Mouse (Mus musculus) kidney, adult 9 months (tissue): ENCODE measurements around the gene Pigl.
"Not testable (repeated sequence)": the region's sequence is repeated elsewhere in the genome, so short reads cannot be mapped to it uniquely, and the experiment has no call there.

ENCODE experiments used
- DNase-seq: peaks from one replicate; pipeline ENCODE4 v3.0.0; 2022

Pigl gene

DNA sequence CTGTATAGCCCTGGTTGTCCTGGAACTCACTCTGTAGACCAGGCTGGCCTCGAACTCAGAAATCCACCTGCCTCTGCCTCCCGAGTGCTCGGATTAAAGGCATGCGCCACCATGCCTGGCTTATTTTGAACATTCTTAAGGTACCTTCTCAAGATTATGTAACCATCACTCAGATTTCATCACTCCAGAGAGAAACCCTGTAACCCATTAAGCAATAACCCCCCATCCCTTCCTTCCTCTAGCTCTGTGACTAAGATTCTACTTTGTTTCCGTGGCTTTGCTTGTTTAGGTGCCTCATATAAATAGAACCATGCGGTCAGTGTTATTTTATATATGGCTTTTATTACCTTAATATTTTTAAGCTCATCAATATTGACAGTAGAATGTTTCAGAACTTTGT is 12.2 kb downstream of the Pigl start:
- no peak for DNase-seq

DNA sequence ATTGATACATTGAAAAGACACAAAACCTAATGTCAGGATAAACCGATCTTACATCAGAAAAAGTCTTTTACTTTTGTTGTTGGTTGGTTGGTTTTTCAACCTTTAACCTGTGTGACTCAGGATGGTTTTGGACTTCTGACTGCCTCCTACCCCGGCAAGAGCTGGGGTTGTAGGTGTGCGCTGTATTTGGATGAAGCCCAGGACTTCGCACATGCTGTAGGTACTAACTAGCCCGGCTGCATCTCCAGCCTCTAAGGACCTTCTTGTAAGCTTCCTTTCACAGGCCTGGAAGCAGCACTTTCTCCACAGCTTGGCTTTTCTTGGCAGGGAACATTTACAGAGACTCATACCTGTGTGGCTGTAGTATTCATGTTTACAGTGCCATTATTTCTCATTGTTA is 15.3 kb downstream of the Pigl start:
- peak; percentile 66 for DNase-seq

DNA sequence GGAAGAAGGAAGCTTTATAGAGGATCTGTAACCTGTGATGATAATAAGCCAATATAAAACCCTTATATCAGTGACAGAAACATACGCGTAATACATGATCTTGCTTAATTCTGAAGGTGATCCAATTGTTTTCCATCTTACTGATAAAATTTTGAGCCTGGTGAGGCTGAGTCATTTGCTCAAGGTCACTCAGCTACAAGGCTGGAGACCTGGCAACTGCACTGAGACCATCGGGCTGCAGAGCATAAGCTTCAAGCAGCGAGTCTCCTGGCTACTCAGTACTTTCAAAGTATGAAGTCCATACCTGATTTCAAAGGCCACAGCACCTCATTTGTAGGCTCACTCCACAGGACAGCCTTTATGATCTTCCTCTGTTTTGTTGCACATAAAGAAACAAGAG is 17.9 kb downstream of the Pigl start:
- DNase-seq = no peak

DNA sequence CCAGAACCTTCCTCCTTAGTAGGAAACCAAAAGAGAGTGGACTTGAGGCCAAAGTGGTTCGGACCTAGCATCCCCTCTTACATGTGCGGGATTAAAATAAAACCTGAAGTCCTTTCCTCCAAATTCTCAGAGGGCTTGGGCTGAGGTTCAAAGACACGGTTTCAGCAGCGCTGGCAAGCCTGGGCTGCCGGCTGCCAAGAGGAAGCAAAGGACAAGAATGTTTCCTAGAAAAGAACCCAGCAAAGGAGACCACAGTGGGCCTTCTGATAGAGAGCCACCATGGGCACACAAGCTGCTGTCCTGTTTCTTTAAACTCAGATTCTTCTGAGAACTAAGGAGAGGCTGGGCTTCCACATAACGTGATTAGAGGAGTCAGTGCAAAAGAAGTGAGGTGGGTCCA is 20.7 kb downstream of the Pigl start:
- DNase-seq = peak; percentile 64

DNA sequence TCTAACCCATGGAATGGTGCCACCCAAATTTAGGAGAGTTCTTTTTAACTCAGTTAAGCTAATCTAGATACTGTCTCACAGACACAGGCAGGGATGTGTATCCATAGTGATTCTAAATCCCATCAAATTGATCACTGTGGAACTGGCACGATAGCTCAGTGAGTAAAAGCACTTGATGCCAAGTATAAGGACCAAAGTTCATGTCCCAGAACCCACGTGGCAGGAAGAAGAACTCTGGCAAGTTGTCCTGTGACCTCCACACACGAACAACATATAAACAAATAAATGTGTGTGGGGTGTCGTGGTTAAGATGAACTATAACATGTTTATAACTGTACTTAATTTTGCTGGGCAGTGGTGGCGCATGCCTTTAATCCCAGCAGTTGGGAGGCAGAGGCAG is 21.3 kb downstream of the Pigl start:
- DNase-seq = peak; percentile 76

DNA sequence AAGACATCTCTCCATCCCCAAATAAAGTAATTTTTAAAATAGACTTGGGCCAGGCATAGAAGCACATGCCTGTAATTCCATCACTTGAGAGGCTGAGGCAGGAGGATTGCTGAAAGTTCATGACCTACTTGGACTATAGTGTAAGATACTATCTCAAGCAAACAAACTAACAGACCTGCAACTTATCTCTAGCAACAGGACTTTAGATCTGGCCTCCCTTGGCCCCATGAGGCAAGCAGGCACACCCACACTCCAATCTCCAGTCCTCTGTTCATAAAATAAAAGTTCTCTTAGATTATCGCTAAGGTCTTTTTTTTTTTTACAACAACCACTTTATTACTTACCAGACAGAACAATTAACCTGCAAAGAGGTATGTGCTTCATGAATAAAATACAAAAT is 28.7 kb downstream of the Pigl start:
- no peak for DNase-seq

DNA sequence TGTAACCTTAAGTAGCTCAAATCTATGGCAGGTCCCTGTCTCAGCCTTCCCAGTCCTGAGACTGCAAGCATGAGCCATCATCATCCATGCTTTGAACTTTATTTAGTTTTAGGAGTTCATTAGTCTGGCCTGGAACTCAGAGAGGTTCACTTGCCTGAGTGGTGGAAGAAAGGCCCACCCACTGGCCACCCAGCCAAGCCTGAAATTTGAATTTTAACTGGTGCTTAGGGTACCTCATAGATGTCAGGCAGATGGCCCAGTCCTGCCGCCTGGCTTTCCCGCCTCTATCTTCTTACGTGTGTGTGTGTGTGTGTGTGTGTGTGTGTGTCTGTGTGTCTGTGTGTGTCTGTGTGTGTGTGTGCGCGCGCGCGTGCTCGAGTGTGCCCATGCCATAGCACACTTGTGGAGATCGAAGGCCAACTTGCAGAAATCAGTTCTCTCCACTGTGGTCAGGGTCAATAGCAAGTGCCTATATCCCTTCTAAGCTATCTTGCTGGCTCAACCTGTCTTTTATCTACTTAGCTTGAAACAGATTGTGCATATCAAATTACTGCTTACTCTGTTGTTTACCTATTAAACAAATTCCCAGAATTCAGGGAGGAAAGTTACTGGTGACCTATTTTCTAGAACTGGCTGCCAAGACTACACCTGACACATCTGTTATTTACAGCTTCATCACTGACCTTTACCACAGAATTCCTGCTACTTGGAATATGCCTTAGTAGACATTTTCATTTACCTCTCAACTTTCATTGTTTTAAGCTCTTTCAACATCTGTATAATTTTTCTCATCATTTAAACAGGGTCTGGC is 29.5 kb downstream of the Pigl start:
- DNase-seq = peak; percentile 77

DNA sequence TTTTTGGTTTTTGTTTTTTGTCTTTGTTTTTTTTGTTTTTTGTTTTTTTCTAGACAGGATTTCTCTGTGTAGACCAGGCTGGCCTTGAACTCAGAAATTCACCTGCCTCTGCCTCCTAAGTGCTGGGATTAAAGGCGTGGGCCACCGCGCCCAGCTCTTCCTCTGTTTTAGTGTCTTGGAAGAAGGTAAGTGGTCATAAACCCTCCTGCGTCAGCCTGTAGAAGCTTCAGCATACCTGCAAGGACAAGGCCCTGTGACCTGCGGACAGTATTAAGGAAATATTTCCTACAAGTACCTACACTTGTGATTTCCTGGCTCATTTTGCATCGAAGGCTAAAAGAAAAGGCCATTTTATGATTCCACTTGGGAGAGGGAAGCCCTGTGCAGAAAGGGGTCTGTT is 35.4 kb downstream of the Pigl start:
- no peak for DNase-seq

DNA sequence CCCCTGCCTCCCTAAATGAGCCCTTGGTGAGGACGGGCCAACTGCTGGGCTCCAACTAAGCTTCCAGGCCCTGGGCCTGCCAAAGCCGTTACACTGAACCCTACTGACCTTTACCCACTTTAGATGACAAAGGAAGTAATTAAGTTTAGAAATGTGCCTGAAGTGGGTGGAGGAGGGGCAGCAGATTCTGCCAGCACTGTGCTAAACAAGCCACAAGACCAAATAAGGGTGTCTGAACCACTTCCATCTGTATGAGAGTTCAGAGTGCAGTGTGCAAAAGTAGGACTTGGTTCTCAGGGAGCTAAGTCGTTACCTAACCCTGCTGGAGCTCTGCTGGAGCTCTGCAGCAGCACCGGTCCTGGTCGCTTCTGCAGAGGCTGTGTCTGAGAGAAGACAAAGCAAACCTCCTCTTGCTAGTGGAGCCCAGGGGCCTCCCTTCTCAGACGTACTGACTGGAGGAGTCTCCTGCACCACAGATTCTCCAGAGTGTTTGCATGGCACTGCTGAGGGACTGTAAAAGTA is 36.6 kb downstream of the Pigl start:
- DNase-seq = peak; percentile 97

DNA sequence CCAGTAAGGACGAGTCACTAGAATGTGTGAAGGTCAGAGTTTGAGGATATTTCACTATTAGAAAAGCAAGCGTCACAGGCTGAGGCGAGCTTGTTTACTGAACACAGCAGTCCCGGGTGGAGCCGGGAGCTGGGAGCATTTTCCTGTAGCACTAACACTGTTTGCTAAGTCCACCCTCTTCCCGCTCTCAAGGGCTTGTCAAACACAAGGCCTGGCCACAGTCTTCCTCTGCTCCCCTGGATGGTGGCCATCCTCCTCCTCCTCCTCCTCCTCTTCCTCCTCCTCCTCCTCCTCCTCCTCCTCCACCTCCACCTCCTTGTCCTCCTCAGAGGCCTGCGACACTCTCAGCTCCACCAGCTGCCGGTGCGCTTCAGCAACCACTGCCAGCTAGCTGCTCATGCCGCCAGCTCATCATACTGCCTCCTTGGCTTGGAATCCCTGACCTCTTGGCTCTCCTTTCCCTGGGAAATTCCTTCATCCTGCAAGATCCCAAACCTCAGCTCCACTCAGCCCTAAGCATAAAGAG is 37.1 kb downstream of the Pigl start:
- peak; percentile 64 for DNase-seq

DNA sequence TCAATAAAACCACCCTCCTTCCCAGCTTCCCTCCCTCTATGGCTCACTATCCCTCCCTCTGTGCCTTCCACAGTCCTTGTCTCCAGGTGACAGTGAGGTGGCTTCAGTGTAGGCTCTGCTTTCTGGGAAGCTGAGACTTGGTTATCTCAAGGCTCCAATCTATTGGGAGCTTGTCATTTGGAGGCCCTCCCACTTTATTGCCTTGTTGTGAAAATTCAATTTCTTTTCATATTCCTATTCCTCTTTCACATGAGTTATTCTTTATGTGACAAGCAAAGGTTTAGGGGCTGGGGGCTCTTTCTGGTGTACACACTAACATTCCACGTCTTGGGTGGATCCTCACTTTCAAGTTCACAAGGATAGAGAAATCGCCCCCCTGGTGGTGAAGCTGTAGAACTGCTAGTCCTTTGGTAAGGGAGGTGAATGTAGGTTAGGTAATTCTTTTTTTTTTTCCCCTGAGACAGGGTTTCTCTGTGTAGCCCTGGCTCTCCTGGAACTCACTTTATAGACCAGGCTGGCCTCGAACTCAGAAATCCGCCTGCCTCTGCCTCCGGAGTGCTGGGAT is 38.0 kb downstream of the Pigl start:
- DNase-seq = peak; percentile 37

DNA sequence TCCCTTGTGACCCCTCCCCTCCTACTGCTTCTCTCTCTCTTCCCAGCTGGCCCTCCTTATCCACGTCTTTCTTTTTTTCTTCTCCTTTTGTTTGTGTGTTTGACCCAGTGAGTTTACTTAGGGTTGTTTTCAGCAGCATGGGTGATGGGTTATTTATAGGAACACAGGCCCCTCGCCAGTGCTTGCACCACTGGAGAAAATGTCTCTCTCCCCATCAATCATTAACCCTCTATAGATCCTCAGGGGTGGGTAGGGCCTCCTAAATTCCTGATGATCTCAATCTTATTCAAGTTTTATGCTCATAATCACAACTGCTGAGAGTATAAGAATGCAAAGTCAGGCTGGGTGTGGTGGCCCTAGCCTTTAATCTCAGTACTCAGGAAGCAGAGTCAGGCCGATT is 38.9 kb downstream of the Pigl start:
- no peak for DNase-seq

DNA sequence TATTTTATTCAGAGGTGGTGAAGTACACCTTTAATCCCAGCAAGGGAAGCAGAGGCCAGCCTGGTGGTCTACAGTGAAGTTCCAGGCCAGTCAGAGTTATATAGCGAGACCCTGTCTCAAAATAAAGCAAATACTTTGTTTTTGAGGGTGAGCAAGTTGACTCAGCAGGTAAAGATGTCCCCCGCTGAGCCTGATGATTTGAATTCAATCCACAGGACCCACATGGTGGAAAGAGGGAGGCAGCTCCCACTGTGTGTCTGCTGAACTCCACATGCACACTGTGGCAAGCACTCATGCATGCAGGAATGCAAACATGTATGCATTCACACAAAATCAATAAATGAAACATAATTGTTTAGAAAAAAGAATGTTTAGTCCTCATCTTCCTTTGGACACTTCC is 40.5 kb downstream of the Pigl start:
- no peak for DNase-seq

DNA sequence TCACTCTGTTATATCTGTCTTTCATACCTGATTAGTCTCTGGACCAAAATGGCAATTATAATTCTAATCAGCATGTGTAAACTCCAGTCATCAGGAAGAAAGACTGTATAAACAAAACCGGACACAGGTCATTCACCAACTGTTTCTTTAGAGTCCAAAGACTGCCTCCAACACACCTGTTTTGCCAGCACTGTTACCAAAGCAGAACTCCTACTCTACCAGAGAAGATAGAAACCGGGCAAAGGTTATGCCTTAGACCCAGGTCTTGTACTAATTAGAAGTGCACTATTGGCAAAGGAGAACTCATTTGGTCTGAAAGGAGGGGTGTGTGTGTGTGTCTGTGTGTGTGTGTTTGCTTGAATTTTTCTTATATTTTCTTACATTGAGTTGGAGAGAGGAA is 42.3 kb downstream of the Pigl start:
- DNase-seq = peak; percentile 75

DNA sequence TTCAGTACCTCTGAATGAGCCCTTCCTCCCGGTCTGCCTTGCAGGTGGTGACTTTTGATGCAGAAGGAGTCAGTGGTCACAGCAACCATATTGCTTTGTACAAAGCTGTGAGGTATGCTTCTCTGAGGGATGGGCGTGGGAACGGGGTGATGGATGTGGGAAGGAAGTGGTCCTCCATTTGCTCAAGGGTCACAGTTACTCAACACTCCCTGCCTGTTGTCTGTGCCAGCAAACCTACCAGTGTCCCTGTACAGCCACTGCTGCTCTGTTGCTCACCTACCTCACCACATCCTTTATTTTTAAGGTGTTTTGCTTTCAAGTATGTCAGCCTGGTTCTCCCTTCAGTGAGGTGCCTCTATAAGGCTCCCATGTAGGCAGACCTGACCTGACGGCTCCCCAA is 49.4 kb downstream of the Pigl start:
- no peak for DNase-seq

DNA sequence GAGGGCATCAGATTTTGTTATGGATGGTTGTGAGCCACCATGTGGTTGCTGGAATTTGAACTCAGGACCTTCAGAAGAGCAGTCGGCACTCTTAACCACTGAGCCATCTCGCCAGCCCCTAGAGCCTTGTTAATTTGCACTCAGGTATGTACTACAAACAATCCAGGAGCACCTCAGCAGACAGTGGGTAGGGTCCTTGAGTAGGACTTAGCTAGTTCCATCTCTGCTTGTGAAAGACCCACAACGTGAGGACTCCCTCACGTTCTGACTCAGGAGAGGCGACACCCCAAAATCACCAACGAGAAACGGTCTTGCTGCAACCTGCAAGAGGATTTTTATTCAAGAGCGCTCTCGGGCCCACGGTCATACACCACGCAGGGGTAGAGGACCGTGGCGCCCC is 50.1 kb downstream of the Pigl start:
- not testable (repeated sequence) for DNase-seq

DNA sequence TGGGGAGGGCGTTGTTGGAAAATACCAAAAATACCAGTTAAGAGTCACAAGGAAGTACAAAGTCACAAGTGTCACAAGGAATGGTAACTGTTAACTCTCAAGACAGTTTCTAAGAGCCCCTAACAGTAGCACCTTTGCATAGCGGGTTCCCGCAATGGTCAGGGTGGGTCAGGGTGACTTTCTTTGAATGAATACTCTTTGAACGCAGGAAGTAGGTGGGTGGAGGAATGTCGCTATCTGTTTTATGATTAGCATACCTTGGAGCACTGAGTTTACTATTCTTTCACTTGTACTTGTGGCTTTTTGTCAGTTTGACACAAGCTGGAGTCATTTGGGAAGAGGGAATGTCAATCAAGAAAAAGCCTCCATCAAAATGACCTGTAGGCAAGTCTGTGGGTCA is 50.6 kb downstream of the Pigl start:
- not testable (repeated sequence) for DNase-seq

DNA sequence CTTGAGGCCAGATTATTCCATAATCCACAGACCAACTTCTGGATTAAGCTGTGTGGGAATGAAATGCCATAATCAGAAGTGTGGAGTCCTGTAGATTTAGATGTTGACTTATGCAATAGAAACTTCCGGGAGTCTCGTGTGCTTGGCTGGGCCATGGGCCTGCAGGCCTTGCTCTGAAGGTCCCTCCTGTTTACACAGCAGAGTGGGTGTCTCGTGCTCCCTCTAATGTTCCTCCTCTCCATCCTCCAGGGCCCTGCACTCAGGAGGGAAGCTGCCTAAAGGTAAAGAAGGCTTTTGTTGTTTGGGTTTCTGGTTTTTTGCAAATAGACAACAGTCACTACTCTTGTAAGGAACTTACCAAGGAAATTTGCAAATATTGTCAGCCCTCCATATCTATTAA is 51.3 kb downstream of the Pigl start:
- DNase-seq = no peak

DNA sequence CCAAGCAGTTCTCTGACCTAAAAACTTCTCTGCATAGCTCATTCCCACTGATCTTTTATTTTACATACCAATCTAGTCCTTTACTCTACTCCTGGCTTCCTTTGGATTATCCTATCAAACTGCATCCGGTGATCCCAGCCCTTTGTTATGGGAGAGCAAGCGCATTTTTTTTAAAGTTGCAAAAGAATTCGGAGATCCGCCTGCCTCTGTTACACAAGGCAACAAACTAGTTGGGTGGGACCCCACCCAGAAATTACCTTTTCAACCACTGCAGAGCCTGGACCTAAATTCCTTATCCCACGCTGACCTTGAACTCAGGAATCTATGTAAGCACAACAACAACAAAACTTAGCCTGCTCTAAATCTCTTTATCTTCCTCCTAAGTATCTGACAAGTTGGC is 52.7 kb downstream of the Pigl start:
- no peak for DNase-seq

DNA sequence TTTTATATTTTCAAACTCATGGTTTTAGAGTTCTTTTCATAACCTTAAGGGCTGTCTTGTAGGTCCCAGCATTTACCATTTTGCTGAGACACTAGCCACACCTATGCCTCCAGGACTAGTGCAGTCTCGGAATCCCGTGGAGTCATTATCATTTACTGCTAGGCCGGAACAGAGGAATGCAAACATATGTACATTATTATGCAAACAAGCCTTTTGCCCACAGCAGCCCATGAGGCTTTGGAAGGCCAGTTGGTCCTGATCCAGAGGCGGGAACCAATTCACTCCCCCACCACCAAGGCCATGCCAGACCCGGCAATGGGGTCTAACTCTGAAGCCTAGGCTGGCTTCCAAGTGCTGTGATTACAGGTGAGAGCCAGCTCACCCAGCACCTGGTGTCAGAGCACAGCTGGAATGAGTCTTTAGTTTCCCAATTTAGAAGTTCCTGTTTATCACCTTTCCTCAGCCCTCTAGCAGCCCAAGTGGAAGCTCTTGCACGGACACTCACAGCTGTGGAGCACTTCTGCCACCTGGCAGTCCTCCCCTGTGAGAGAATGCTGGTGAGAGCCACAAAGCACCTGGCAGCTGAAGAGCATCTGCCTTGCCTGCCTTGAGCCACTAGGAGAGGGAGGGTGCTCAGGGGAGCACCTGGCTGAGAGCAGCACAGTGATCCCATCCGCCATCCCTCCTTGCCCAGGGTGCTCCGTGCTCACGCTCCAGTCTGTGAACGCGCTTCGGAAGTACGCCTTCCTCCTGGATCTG is 53.4 kb downstream of the Pigl start:
- DNase-seq = no peak

DNA sequence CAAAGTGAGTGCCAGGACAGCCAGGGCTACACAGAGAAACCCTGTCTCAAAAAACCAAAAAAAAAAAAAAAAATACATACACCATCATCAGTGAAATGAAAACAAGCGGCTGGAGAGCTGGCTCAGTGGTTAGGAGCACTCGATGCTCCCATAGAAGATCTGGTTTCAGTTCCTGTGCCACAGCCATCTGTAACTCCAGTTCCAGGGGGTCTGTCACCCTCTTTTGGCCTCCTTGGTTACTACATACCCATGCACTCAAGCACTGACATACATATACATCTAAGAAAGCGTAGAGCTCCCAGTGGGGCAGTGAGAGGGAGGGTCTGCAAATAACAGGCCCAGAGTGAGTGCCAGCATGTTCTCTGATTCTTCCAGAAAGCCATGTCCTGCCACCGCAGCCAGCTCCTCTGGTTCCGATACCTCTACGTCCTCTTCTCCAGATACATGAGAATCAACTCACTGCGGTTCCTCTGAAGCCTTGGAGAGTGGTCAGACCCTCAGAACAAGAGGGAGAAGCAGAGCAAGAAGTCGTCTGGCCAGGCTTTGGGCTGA is 54.3 kb downstream of the Pigl start:
- no peak for DNase-seq

DNA sequence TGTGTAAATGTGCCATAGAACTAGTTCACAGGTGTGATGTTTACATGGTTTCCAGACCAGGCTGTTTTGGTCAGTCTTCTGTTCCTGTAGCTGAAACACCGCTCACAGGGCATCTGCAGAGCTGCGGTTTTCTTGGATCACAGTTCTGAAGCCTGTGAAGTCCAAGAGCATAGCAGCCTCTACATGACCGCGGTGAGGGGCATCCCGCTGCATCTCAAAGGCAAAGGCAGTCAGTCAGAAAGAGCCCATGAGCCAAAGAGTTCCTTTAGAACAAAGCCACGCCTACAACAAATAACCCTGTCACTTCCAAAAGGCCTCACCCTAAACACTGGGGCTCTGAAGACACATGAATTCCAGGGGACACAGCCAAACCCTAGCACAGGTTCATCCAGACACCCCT is 55.1 kb downstream of the Pigl start:
- no peak for DNase-seq

DNA sequence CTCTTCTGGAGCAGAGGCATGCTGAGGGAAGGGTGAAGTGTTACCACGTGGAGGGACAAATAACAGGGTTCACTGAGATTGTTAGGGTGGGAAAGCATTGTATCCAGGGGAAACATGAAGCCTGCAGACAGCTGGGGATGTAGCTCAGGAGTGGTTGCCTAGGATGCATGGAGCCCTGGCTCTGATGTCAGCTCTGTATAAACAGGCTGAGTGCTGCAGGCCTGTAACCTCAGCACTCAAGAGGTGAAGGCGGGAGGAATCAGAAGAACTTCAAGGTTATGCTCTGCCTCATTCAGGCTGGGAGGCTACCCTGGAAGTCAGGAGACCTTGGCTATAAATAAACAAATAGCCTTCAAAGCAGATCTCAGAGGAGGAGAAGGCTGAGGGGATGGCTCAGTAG is 60.7 kb downstream of the Pigl start:
- DNase-seq = no peak
